Mouse (Mus musculus): Measurements from ENCODE around the gene Dedd2. TPM values are rescaled to one million over a fixed set of nuclear protein-coding genes. Genes with fewer than 3 reads are reported as not detected.

Dedd2 gene
- polyA plus RNA-seq, 1 experiment from 2014 or later: 14.9 TPM

- Histone ChIP-seq H3K9ac (replicated peaks; ENCODE audit: low read depth, low read length) (no peak overlapping the region; the same call in 1 of the 2 replicates), H3K9me3 (ENCODE audit: control insufficient read depth, low read length) (no peaks in the 10 kb centered on the region), H3K4me3 (ENCODE audit: low read depth, low read length) (peak overlapping the region; percentile 90; the same call in 1 of the 2 replicates), H3K27me3 (ENCODE audit: control insufficient read depth, insufficient read depth, low read length) (no peaks in the 10 kb centered on the region), H3K4me2 (ENCODE audit: low read depth, low read length) (peak overlapping the region; percentile 67), H3K27ac (ENCODE audit: low read depth, low read length) (peak overlapping the region; percentile 75), H3K4me1 (ENCODE audit: control insufficient read depth, insufficient read depth, low read length) (peaks cover 15% of the 10 kb centered on the region), H3K36me3 (ENCODE audit: control insufficient read depth, insufficient read depth, low read length) (peaks cover 3% of the 10 kb centered on the region; the same call in 1 of the 2 replicates)
- ATAC-seq (ENCODE audit: low read depth): peak; percentile 63
- WGBS: 4% methylated on average over 30 of the region's 30 CpGs
Measured at GRCm38 (mm10) chr7:25238829-25239623, 18.6 kb upstream of the Dedd2 start.

GRCm38 (mm10) chr7:25238015-25238706 lies 17.7 kb upstream of the Dedd2 start:
- Histone ChIP-seq H3K36me3 (ENCODE audit: control insufficient read depth, insufficient read depth, low read length) (peaks cover 7% of the 10 kb centered on the region; the same call in 1 of the 2 replicates), H3K4me3 (ENCODE audit: low read depth, low read length) (peak overlapping the region; percentile 90), H3K27ac (ENCODE audit: low read depth, low read length) (peak overlapping the region; percentile 75), H3K27me3 (ENCODE audit: control insufficient read depth, insufficient read depth, low read length) (no peaks in the 10 kb centered on the region), H3K4me2 (ENCODE audit: low read depth, low read length) (peak overlapping the region; percentile 67), H3K9ac (replicated peaks; ENCODE audit: low read depth, low read length) (peak overlapping the region; percentile 95), H3K9me3 (ENCODE audit: control insufficient read depth, low read length) (no peaks in the 10 kb centered on the region), H3K4me1 (ENCODE audit: control insufficient read depth, insufficient read depth, low read length) (peaks cover 15% of the 10 kb centered on the region)
- WGBS: under 1% methylated on average over 23 of the region's 23 CpGs
- ATAC-seq (ENCODE audit: low read depth): peak; percentile 94

- Histone ChIP-seq H3K36me3 (ENCODE audit: control insufficient read depth, insufficient read depth, low read length) (peaks cover 14% of the 10 kb centered on the region; the same call in 1 of the 2 replicates), H3K4me2 (ENCODE audit: low read depth, low read length) (peak within 1 kb of the TSS; percentile 67), H3K27ac (ENCODE audit: low read depth, low read length) (peak within 1 kb of the TSS; percentile 75), H3K9ac (replicated peaks; ENCODE audit: low read depth, low read length) (peak within 1 kb of the TSS; percentile 95), H3K27me3 (ENCODE audit: control insufficient read depth, insufficient read depth, low read length) (no peaks in the 10 kb centered on the region), H3K9me3 (ENCODE audit: control insufficient read depth, low read length) (no peaks in the 10 kb centered on the region), H3K4me1 (ENCODE audit: control insufficient read depth, insufficient read depth, low read length) (peaks cover 15% of the 10 kb centered on the region), H3K4me3 (ENCODE audit: low read depth, low read length) (peak within 1 kb of the TSS; percentile 90)
- WGBS: under 1% methylated on average over 58 of the region's 76 CpGs
- ATAC-seq (ENCODE audit: low read depth): peak; percentile 85
Measured at GRCm38 (mm10) chr7:25237249-25238014, 17.0 kb upstream of the Dedd2 start, which contains the start of gene Gsk3a. TSS of gene Gsk3a (minus strand) at chr7:25237851.

GRCm38 (mm10) chr7:25235526-25235925 lies 15.1 kb upstream of the Dedd2 start:
- H3K27me3 ChIP-seq (ENCODE audit: control insufficient read depth, insufficient read depth, low read length): no peaks in the 10 kb centered on the region
- WGBS: 87% methylated on average over 5 of the region's 5 CpGs
- no peak overlapping the region for H3K27ac ChIP-seq (ENCODE audit: low read depth, low read length)
- no peak overlapping the region for H3K4me3 ChIP-seq (ENCODE audit: low read depth, low read length)
- H3K4me1 ChIP-seq (ENCODE audit: control insufficient read depth, insufficient read depth, low read length): peaks cover 15% of the 10 kb centered on the region
- ATAC-seq (ENCODE audit: low read depth): no peak
- H3K9ac ChIP-seq (replicated peaks; ENCODE audit: low read depth, low read length): no peak overlapping the region
- no peaks in the 10 kb centered on the region for H3K9me3 ChIP-seq (ENCODE audit: control insufficient read depth, low read length)
- peaks cover 27% of the 10 kb centered on the region for H3K36me3 ChIP-seq (ENCODE audit: control insufficient read depth, insufficient read depth, low read length)
- H3K4me2 ChIP-seq (ENCODE audit: low read depth, low read length): no peak overlapping the region

- 88% methylated on average over 2 of the region's 2 CpGs for WGBS
- H3K4me1 ChIP-seq (ENCODE audit: control insufficient read depth, insufficient read depth, low read length): peaks cover 15% of the 10 kb centered on the region
Measured at GRCm38 (mm10) chr7:25233061-25233460, 12.6 kb upstream of the Dedd2 start.

GRCm38 (mm10) chr7:25232101-25232648 lies 11.8 kb upstream of the Dedd2 start:
- H3K27me3 ChIP-seq (ENCODE audit: control insufficient read depth, insufficient read depth, low read length): no peaks in the 10 kb centered on the region
- no peak overlapping the region for H3K9ac ChIP-seq (replicated peaks; ENCODE audit: low read depth, low read length)
- no peak overlapping the region for H3K27ac ChIP-seq (ENCODE audit: low read depth, low read length)
- H3K4me1 ChIP-seq (ENCODE audit: control insufficient read depth, insufficient read depth, low read length): peaks cover 15% of the 10 kb centered on the region
- H3K36me3 ChIP-seq (ENCODE audit: control insufficient read depth, insufficient read depth, low read length): peaks cover 46% of the 10 kb centered on the region
- H3K9me3 ChIP-seq (ENCODE audit: control insufficient read depth, low read length): no peaks in the 10 kb centered on the region
- WGBS: 79% methylated on average over 5 of the region's 5 CpGs
- ATAC-seq (ENCODE audit: low read depth): no peak
- no peak overlapping the region for H3K4me3 ChIP-seq (ENCODE audit: low read depth, low read length)
- H3K4me2 ChIP-seq (ENCODE audit: low read depth, low read length): no peak overlapping the region

More at GRCm38 (mm10) chr7:25233061-25233460, 12.6 kb upstream of the Dedd2 start:
- Histone ChIP-seq H3K9me3 (ENCODE audit: control insufficient read depth, low read length) (no peaks in the 10 kb centered on the region), H3K27me3 (ENCODE audit: control insufficient read depth, insufficient read depth, low read length) (no peaks in the 10 kb centered on the region), H3K4me3 (ENCODE audit: low read depth, low read length) (no peak overlapping the region), H3K9ac (replicated peaks; ENCODE audit: low read depth, low read length) (no peak overlapping the region), H3K36me3 (ENCODE audit: control insufficient read depth, insufficient read depth, low read length) (peaks cover 44% of the 10 kb centered on the region), H3K4me2 (ENCODE audit: low read depth, low read length) (no peak overlapping the region), H3K27ac (ENCODE audit: low read depth, low read length) (no peak overlapping the region)
- ATAC-seq (ENCODE audit: low read depth): no peak

- Histone ChIP-seq H3K36me3 (ENCODE audit: control insufficient read depth, insufficient read depth, low read length) (peaks cover 58% of the 10 kb centered on the region), H3K4me3 (ENCODE audit: low read depth, low read length) (no peak overlapping the region), H3K9me3 (ENCODE audit: control insufficient read depth, low read length) (no peaks in the 10 kb centered on the region), H3K9ac (replicated peaks; ENCODE audit: low read depth, low read length) (no peak overlapping the region), H3K27ac (ENCODE audit: low read depth, low read length) (no peak overlapping the region), H3K27me3 (ENCODE audit: control insufficient read depth, insufficient read depth, low read length) (no peaks in the 10 kb centered on the region), H3K4me1 (ENCODE audit: control insufficient read depth, insufficient read depth, low read length) (peaks cover 4% of the 10 kb centered on the region; the same call in 1 of the 2 replicates), H3K4me2 (ENCODE audit: low read depth, low read length) (no peak overlapping the region)
- ATAC-seq (ENCODE audit: low read depth): no peak
- 93% methylated on average over 9 of the region's 9 CpGs for WGBS
Measured at GRCm38 (mm10) chr7:25230690-25231285, 10.4 kb upstream of the Dedd2 start.

GRCm38 (mm10) chr7:25227523-25228300 lies 7.3 kb upstream of the Dedd2 start:
- H3K9me3 ChIP-seq (ENCODE audit: control insufficient read depth, low read length): no peaks in the 10 kb centered on the region
- peaks cover 60% of the 10 kb centered on the region for H3K36me3 ChIP-seq (ENCODE audit: control insufficient read depth, insufficient read depth, low read length)
- no peaks in the 10 kb centered on the region for H3K4me1 ChIP-seq (ENCODE audit: control insufficient read depth, insufficient read depth, low read length)
- H3K4me3 ChIP-seq (ENCODE audit: low read depth, low read length): no peak overlapping the region
- no peak overlapping the region for H3K9ac ChIP-seq (replicated peaks; ENCODE audit: low read depth, low read length)
- H3K27ac ChIP-seq (ENCODE audit: low read depth, low read length): no peak overlapping the region
- WGBS: 100% methylated on average over 1 of the region's 1 CpGs
- ATAC-seq (ENCODE audit: low read depth): no peak
- no peak overlapping the region for H3K4me2 ChIP-seq (ENCODE audit: low read depth, low read length)
- H3K27me3 ChIP-seq (ENCODE audit: control insufficient read depth, insufficient read depth, low read length): no peaks in the 10 kb centered on the region
